Mouse (Mus musculus) heart, embryonic 12.5 days (tissue): ENCODE measurements around the gene Notch2. TPM values are rescaled to one million over a fixed set of nuclear protein-coding genes. Genes with fewer than 3 reads are reported as not detected.

ENCODE experiments used
- ATAC-seq: fragments of 200-750 bp; cut with Nextera tagmentation; 2 replicates; pipeline ENCODE4 v1.8.0; 2017; ENCODE audit warnings: moderate TSS enrichment, moderate library complexity; ENCODE audit not compliant: insufficient number of reproducible peaks, low FRiP score
- H3K27ac ChIP-seq: fragments of 300-500 bp; sonication (generic); 2 replicates; pipeline ENCODE4 v1.5.1; 2016; ENCODE audit warnings: mild to moderate bottlenecking, moderate library complexity; ENCODE audit not compliant: poor library complexity, severe bottlenecking
- H3K27me3 ChIP-seq: fragments of 300-500 bp; sonication (generic); replicated peaks from 2 replicates; pipeline ENCODE4 v1.6.1; 2016; ENCODE audit warnings: mild to moderate bottlenecking, moderate library complexity
- H3K36me3 ChIP-seq: fragments of 300-500 bp; sonication (generic); 2 replicates; pipeline ENCODE4 v1.6.1; 2016; ENCODE audit warnings: mild to moderate bottlenecking, moderate library complexity
- H3K4me1 ChIP-seq: fragments of 300-500 bp; sonication (generic); replicated peaks from 2 replicates; pipeline ENCODE4 v1.6.1; 2016; ENCODE audit warnings: mild to moderate bottlenecking
- H3K4me2 ChIP-seq: fragments of 300-500 bp; sonication (generic); 2 replicates; pipeline ENCODE4 v1.6.1; 2016; ENCODE audit warnings: mild to moderate bottlenecking, moderate library complexity
- H3K4me3 ChIP-seq: fragments of 300-500 bp; sonication (generic); 2 replicates; pipeline ENCODE4 v1.5.1; 2016; ENCODE audit warnings: mild to moderate bottlenecking
- H3K9ac ChIP-seq: fragments of 300-500 bp; sonication (generic); 2 replicates; pipeline ENCODE4 v1.6.1; 2016; ENCODE audit warnings: mild to moderate bottlenecking, moderate library complexity
- H3K9me3 ChIP-seq: fragments of 300-500 bp; sonication (generic); replicated peaks from 2 replicates; pipeline ENCODE4 v1.6.1; 2016; ENCODE audit warnings: mild to moderate bottlenecking, moderate library complexity
- WGBS: fragments of 180-500 bp; shearing (Covaris S2); methylation state at CpG from one replicate; pipeline ENCODE4 v1.1.7; 2016; 5-methylcytosine and 5-hydroxymethylcytosine counted together
- polyA plus RNA-seq: library from polyadenylated mRNA; unstranded; fragments of >200 nt; fragmentation: Nextera tagmentation; extraction: Ambion mirVana; gene quantifications from 2 replicates; pipeline ENCODE4 v1.2.1, GENCODE M21; 2016

Gene Notch2
- polyA plus RNA-seq, 1 experiment from 2014 or later = 16.7 TPM

- H3K9ac ChIP-seq = 0 out of 2 replicates have a peak overlapping the region, but pooled peaks have one; percentile 40
- no peak for ATAC-seq
- no peak overlapping the region for H3K27ac ChIP-seq
- H3K4me1 ChIP-seq = peaks cover 61% of the 10 kb centered on the region
- peak overlapping the region; percentile 92 for H3K4me3 ChIP-seq
- no peaks in the 10 kb centered on the region for H3K27me3 ChIP-seq
- 63% methylated on average over 14 of the region's 14 CpGs for WGBS
- H3K36me3 ChIP-seq = no peaks in the 10 kb centered on the region
- peak overlapping the region; percentile 90 for H3K4me2 ChIP-seq
- no peaks in the 10 kb centered on the region for H3K9me3 ChIP-seq
These were observed 2.2 kb downstream of the Notch2 start for GRCm38 (mm10) chr3:98015205-98016171.

- H3K9ac ChIP-seq = 0 out of 2 replicates have a peak overlapping the region, but pooled peaks have one; percentile 13
- WGBS = 81% methylated on average over 5 of the region's 5 CpGs
These were observed 3.7 kb downstream of the Notch2 start for GRCm38 (mm10) chr3:98016901-98017591.

DNA sequence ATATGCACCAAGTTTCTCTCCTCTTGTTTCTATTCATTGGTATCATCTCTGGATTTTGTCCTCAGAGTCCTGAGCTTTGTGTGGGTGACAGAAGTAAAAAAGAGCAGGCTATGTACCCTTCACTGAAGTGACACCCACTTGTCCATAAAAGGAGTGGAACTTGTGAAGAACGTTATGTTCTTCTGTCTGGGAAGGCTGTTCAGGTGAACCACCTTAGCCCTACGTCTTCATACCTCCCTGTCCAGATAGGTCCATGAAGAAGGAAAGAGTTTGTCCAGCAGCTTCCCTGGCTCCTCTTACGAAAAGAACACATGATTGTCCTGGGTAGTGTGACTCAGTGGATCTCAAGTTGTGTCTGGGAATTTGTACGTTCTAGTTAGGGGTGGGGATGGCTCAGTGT is 4.9 kb downstream of the Notch2 start:
- Histone ChIP-seq H3K9ac (0 out of 2 replicates have a peak overlapping the region, but pooled peaks have one; percentile 25), H3K4me1 (peaks cover 72% of the 10 kb centered on the region), H3K9me3 (no peaks in the 10 kb centered on the region), H3K36me3 (no peaks in the 10 kb centered on the region), H3K4me3 (no peak overlapping the region), H3K4me2 (no peak overlapping the region), H3K27ac (no peak overlapping the region), H3K27me3 (no peaks in the 10 kb centered on the region)
- 68% methylated on average over 4 of the region's 4 CpGs for WGBS
- ATAC-seq = no peak

More at GRCm38 (mm10) chr3:98016901-98017591, 3.7 kb downstream of the Notch2 start:
- Histone ChIP-seq H3K36me3 (no peaks in the 10 kb centered on the region), H3K4me3 (no peak overlapping the region), H3K9me3 (no peaks in the 10 kb centered on the region), H3K27ac (no peak overlapping the region), H3K4me2 (no peak overlapping the region), H3K27me3 (no peaks in the 10 kb centered on the region), H3K4me1 (peaks cover 72% of the 10 kb centered on the region)
- ATAC-seq = no peak

GRCm38 (mm10) chr3:98020431-98021229 is 7.3 kb downstream of the Notch2 start:
- Histone ChIP-seq H3K4me2 (no peak overlapping the region), H3K27me3 (no peaks in the 10 kb centered on the region), H3K4me3 (no peak overlapping the region), H3K27ac (no peak overlapping the region), H3K36me3 (no peaks in the 10 kb centered on the region), H3K9ac (no peak overlapping the region), H3K4me1 (peaks cover 81% of the 10 kb centered on the region), H3K9me3 (no peaks in the 10 kb centered on the region)
- ATAC-seq = no peak
- WGBS = 72% methylated on average over 9 of the region's 9 CpGs

GRCm38 (mm10) chr3:98024288-98024848 is 11.0 kb downstream of the Notch2 start:
- Histone ChIP-seq H3K9ac (peak overlapping the region; percentile 78), H3K4me1 (peaks cover 75% of the 10 kb centered on the region), H3K4me3 (peak overlapping the region; percentile 38), H3K27ac (peak overlapping the region; percentile 99), H3K27me3 (no peaks in the 10 kb centered on the region), H3K9me3 (no peaks in the 10 kb centered on the region), H3K4me2 (peak overlapping the region; percentile 73), H3K36me3 (no peaks in the 10 kb centered on the region)
- ATAC-seq = peak; percentile 64; the same call in 1 of the 2 replicates
- WGBS = 12% methylated on average over 13 of the region's 13 CpGs

GRCm38 (mm10) chr3:98025521-98025920 is 12.2 kb downstream of the Notch2 start:
- Histone ChIP-seq H3K9ac (peak overlapping the region; percentile 45; the same call in 1 of the 2 replicates), H3K4me2 (peak overlapping the region; percentile 73), H3K27ac (peak overlapping the region; percentile 99), H3K4me1 (peaks cover 73% of the 10 kb centered on the region), H3K4me3 (no peak overlapping the region), H3K36me3 (no peaks in the 10 kb centered on the region), H3K27me3 (no peaks in the 10 kb centered on the region), H3K9me3 (no peaks in the 10 kb centered on the region)
- WGBS = 39% methylated on average over 14 of the region's 14 CpGs
- no peak for ATAC-seq

GRCm38 (mm10) chr3:98025921-98026880 is 12.9 kb downstream of the Notch2 start:
- H3K4me1 ChIP-seq = peaks cover 75% of the 10 kb centered on the region
- peak; percentile 60; the same call in 1 of the 2 replicates for ATAC-seq
- no peaks in the 10 kb centered on the region for H3K27me3 ChIP-seq
- peak overlapping the region; percentile 99 for H3K27ac ChIP-seq
- no peaks in the 10 kb centered on the region for H3K9me3 ChIP-seq
- H3K9ac ChIP-seq = peak overlapping the region; percentile 35; the same call in 1 of the 2 replicates
- peak overlapping the region; percentile 73 for H3K4me2 ChIP-seq
- WGBS = 24% methylated on average over 10 of the region's 10 CpGs
- no peak overlapping the region for H3K4me3 ChIP-seq
- H3K36me3 ChIP-seq = no peaks in the 10 kb centered on the region

DNA sequence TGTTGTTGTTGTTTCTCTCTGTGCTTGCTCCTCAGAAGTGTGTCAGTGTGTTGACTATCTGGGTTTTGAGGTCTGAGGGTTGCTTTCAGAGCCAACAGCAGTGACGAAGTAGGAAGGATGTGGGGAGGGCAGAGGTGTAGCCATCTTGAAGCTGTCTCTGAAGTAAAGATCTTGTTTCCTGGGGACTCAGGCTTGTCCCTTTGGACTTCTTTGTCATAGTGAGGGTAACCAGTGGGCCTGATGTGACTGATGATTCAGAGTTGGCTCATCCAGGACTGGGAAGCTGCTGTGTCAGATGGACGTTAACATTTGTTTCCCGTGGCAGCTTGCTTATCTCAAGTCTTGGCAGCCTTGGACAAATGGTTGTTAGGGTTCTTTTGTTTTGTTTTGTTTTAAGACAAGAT is 14.0 kb downstream of the Notch2 start:
- Histone ChIP-seq H3K27me3 (no peaks in the 10 kb centered on the region), H3K4me3 (no peak overlapping the region), H3K9me3 (no peaks in the 10 kb centered on the region), H3K36me3 (no peaks in the 10 kb centered on the region), H3K4me2 (no peak overlapping the region), H3K27ac (peak overlapping the region; percentile 99), H3K9ac (no peak overlapping the region), H3K4me1 (peaks cover 74% of the 10 kb centered on the region)
- 16% methylated on average over 3 of the region's 3 CpGs for WGBS
- no peak for ATAC-seq

- WGBS = 59% methylated on average over 4 of the region's 4 CpGs
- no peak for ATAC-seq
- peaks cover 77% of the 10 kb centered on the region for H3K4me1 ChIP-seq
- H3K27me3 ChIP-seq = no peaks in the 10 kb centered on the region
- H3K27ac ChIP-seq = no peak overlapping the region; the same call in 1 of the 2 replicates
- no peaks in the 10 kb centered on the region for H3K36me3 ChIP-seq
- no peak overlapping the region for H3K4me2 ChIP-seq
- no peak overlapping the region for H3K4me3 ChIP-seq
- H3K9me3 ChIP-seq = no peaks in the 10 kb centered on the region
- no peak overlapping the region for H3K9ac ChIP-seq
These were observed 14.7 kb downstream of the Notch2 start for GRCm38 (mm10) chr3:98028072-98028471.
